Mouse (Mus musculus) bone marrow, adult 2 months (tissue): ENCODE measurements around the gene Kcnh1.

Experiments
- CTCF ChIP-seq: fragments of 200-500 bp; IDR thresholded peaks from 2 replicates; pipeline ENCODE4 v1.5.1; 2011; ENCODE audit warnings: low read length, control low read depth; ENCODE audit not compliant: control insufficient read depth, insufficient read depth
- POLR2A ChIP-seq: fragments of 200-500 bp; IDR thresholded peaks from 2 replicates; pipeline ENCODE4 v1.6.1; 2011; ENCODE audit warnings: low read depth, mild to moderate bottlenecking, control low read depth, low read length, borderline replicate concordance; ENCODE audit not compliant: control insufficient read depth

DNA sequence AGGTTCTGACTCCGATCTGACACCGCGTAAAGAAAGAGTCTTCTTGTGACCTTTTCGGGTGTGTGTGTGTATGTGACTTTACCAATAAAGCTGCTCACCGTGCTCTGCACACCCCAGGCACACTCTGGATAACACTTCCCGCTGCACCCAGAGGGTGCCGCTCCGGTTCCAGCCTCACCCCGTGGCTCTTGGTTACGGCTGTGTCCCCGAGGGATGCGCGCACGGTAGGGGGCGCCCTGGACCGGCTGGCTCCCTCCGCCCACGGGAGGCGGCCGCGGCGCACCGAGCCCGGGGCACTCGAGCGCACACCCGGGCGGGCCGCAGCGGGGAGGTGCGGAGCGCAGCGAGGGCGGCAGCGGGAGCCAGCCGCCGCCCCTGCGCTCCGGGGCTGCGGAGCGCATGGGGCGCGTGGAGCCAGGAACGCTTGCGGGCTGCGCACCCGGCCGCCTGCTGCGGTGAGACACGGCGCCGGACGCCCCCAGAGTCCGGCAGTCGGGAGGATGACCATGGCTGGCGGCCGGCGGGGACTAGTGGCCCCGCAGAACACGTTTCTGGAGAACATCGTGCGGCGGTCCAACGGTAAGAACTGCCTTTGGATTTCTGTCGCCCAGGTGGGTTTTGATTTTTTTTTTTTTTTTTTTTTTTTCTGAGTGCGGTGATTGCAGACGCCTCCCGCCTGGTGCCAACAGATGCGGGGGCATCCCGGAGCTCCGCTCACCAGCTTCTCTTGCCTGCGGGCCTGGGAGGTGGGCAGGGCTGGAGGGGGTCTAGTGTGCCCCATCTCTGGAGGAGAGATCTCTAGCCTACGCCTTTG, at the start of gene Kcnh1:
- TF ChIP-seq CTCF (peak; percentile 53; the same call in 1 of the 2 replicates), POLR2A (no peak)
